Mouse (Mus musculus) adrenal gland, postnatal 10 days (tissue): Measurements from ENCODE around the gene Hif1an. TPM values are rescaled to one million over a fixed set of nuclear protein-coding genes. Genes with fewer than 3 reads are reported as not detected.

ENCODE experiments used
- DNase-seq: peaks from one replicate; pipeline ENCODE4 v3.0.0; 2021; ENCODE audit warnings: mixed read lengths
- long read RNA-seq, 2 experiments: library from polyadenylated mRNA; stranded (forward); transcript quantifications; one replicate each; pipeline ENCODE4 v2.0.0; 2021
- total RNA-seq, 2 experiments: library from RNA; stranded (reverse); gene quantifications; 2 replicates each; pipeline ENCODE4 v1.2.3; 2021

Gene Hif1an
- total RNA-seq: 10 to 100 TPM; 28.7 to 36.0 TPM
- long read RNA-seq, experiment 1, full-length matches to known transcripts: 20 of 34 reads
- long read RNA-seq, experiment 1, partial matches to known transcripts: 7 of 34 reads
- long read RNA-seq, experiment 1, other reads (novel, unspliced or antisense): 7 of 34 reads
- long read RNA-seq, experiment 2, full-length matches to known transcripts: 12 of 25 reads
- long read RNA-seq, experiment 2, partial matches to known transcripts: 2 of 25 reads
- long read RNA-seq, experiment 2, other reads (novel, unspliced or antisense): 11 of 25 reads

- DNase-seq: peak; percentile 95
Observed at GRCm38 (mm10) chr19:44562652-44563206, at the start of gene Hif1an. TSS of gene Hif1an (plus strand) at chr19:44562850.

GRCm38 (mm10) chr19:44513054-44513833 lies 49.4 kb upstream of the Hif1an start:
- DNase-seq: peak; percentile 27

- no peak for DNase-seq
Observed at GRCm38 (mm10) chr19:44513921-44514482, 48.6 kb upstream of the Hif1an start.

GRCm38 (mm10) chr19:44514521-44515451 lies 47.9 kb upstream of the Hif1an start:
- no peak for DNase-seq

GRCm38 (mm10) chr19:44515769-44516168 lies 46.9 kb upstream of the Hif1an start:
- DNase-seq: no peak

GRCm38 (mm10) chr19:44517996-44518768 lies 44.5 kb upstream of the Hif1an start:
- no peak for DNase-seq

GRCm38 (mm10) chr19:44519152-44519551 lies 43.5 kb upstream of the Hif1an start:
- peak; percentile 38 for DNase-seq

GRCm38 (mm10) chr19:44525551-44526205 lies 37.0 kb upstream of the Hif1an start:
- peak; percentile 41 for DNase-seq

GRCm38 (mm10) chr19:44530018-44530417 lies 32.6 kb upstream of the Hif1an start:
- no peak for DNase-seq

- no peak for DNase-seq
Observed at GRCm38 (mm10) chr19:44535376-44535775, 27.3 kb upstream of the Hif1an start.

GRCm38 (mm10) chr19:44537416-44537815 lies 25.2 kb upstream of the Hif1an start:
- DNase-seq: no peak

GRCm38 (mm10) chr19:44542694-44543178 lies 19.9 kb upstream of the Hif1an start:
- DNase-seq: no peak

GRCm38 (mm10) chr19:44544372-44544771 lies 18.3 kb upstream of the Hif1an start:
- DNase-seq: no peak

GRCm38 (mm10) chr19:44544775-44545174 lies 17.9 kb upstream of the Hif1an start:
- DNase-seq: peak; percentile 85

GRCm38 (mm10) chr19:44545321-44546041 lies 17.2 kb upstream of the Hif1an start, which contains the start of gene Sec31b:
TSS of gene Sec31b (minus strand) at chr19:44545864.
- DNase-seq: peak; percentile 81

- no peak for DNase-seq
Observed at GRCm38 (mm10) chr19:44552731-44553130, 9.9 kb upstream of the Hif1an start, which contains the start of gene Gm20538. TSS of gene Gm20538 (minus strand) at chr19:44552831.

GRCm38 (mm10) chr19:44553286-44553685 lies 9.4 kb upstream of the Hif1an start:
- DNase-seq: no peak

GRCm38 (mm10) chr19:44554490-44554860 lies 8.2 kb upstream of the Hif1an start:
- no peak for DNase-seq

GRCm38 (mm10) chr19:44554861-44555590 lies 7.6 kb upstream of the Hif1an start, which contains the start of gene Ndufb8:
TSS of gene Ndufb8 (minus strand) at chr19:44555440.
- DNase-seq: peak; percentile 99
